Mouse (Mus musculus): Measurements from ENCODE around the gene Phf21a.

Phf21a gene

DNA sequence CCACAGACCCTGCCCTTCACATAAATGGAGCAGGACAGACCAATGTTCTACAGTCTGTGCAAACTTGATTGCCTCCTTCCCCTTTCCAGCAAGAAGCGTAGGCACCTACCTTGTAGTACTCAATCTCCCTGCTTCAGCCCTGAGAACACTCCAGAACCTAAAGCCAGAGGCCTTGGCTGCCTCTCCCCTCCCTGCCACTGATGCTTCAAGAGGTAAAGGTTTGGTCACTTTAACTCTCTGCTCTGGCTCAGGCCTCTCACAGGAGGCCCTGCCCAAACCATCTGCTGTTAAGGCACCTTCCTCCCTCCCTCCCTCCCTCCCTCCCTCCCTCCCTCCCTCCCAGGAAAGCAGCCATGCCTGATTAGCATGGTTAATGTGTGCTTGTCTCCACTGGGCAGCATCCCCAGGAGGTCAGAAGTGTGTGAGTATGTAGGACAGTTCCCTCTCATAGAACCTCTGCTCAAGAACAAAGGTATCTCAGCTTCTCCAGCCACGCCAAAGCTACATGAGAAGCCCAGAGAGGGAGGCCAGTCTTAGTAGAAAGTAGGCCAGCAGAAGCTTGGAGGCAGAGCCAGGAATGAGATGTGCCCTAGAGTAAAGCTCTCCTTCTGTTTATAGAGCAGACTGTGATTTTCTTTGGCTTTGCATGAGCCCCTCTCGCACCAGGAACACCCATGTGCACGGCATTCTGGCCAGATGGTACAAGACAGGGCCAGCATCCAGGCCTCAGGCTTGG lies 309.8 kb downstream of the Phf21a start:
- no peak for DNase-seq (ENCODE audit: inconsistent ontology term)

GRCm38 (mm10) chr2:92403776-92404319 lies 310.9 kb downstream of the Phf21a start:
- no peak for DNase-seq (ENCODE audit: inconsistent ontology term)

GRCm38 (mm10) chr2:92404737-92405136 lies 311.8 kb downstream of the Phf21a start:
- no peak for DNase-seq (ENCODE audit: inconsistent ontology term)

DNA sequence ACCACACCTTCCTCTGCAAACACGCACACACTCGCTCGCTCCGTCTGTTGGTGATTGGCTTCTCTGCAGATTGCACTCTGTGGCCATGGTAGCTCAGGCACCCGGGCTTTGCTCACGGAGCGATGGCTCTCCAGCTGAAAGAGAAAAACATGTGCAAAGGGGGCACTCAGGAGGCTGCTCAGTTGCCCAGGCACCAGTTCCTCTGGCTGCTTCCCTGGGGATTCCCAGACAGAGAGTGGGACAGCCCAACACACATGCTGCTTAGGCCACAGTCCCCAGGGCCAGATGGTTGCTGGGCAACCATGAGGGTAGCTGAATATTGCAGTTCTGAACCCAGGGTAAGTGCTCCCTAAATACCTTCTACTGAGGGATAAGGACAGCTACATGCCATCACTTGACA lies 312.8 kb downstream of the Phf21a start:
- DNase-seq (ENCODE audit: inconsistent ontology term): no peak

DNA sequence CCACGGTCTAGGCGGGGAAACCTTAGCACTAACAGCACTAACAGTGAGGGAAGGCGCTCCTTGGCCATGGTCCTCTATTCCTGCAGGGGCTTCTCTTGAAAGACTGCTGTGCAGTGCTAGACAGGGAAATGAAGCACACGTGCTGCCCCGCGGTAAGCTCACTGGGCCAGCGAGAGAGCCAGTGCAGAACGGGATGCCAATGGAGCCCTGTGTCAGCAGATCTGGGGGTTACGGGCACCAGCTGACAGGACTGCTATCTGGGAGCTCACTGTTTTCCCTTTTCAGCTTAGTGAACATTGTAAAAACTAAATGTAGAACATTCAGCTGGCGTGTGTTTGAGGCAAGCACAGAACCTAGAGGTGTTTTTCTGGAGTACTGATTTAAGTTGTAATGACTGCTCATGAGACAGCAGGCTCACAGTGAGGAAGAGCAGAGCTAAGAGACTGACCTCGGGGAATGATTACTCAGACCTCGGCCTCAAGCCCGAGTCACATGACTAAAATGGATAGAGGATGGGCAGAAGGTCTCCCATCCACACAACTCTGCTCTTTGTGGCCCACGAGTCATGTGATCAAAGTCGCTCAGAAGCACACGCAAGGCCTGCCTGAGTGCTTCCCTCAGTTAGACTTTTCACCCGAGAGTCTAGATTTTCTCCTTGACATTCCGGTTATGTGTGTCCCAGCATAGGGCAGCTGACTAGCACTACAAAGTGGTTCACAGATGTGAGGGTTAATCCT lies 315.6 kb downstream of the Phf21a start:
- DNase-seq (ENCODE audit: inconsistent ontology term): no peak

- DNase-seq (ENCODE audit: inconsistent ontology term): no peak
Observed at GRCm38 (mm10) chr2:92411705-92412104, 318.8 kb downstream of the Phf21a start.
